Mouse (Mus musculus) ovary, postnatal 10 days (tissue): Measurements from ENCODE around the gene Bicra.
A peak's percentile ranks its signal among the peaks of the same experiment; 100 is the strongest.

Experiments
- DNase-seq: peaks from one replicate; pipeline ENCODE4 v3.0.0; 2022; ENCODE audit warnings: low spot score

The Bicra gene

GRCm38 (mm10) chr7:16048164-16048564 lies 443 bp upstream of the Bicra start:
- peak; percentile 95 for DNase-seq

GRCm38 (mm10) chr7:16046481-16047337 lies 1.0 kb downstream of the Bicra start:
- DNase-seq = peak; percentile 52

GRCm38 (mm10) chr7:16046101-16046480 lies 1.6 kb downstream of the Bicra start:
- no peak for DNase-seq

DNA sequence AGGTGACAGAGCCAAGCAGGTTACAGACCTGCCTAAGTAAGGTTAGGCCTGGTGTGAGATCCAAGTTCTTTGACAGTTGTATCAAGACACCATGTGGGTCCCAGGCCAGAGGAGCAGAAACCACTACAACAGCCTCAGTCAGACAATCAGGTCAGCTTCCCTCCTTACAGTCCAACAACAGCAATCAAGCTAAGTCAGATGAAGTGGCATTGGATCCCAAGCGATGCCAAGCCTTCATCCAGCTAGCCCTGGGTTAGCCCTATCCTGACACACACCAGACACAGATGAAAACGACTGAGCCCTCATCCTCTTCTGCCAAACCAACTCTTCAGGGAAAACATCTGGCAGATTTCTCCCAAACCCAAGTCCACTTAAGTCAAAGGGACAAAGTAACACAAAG lies 2.2 kb downstream of the Bicra start:
- DNase-seq = no peak

GRCm38 (mm10) chr7:16044531-16044930 lies 3.2 kb downstream of the Bicra start:
- DNase-seq = no peak

- DNase-seq = no peak
Measured at GRCm38 (mm10) chr7:16043861-16044435, 3.8 kb downstream of the Bicra start.

- no peak for DNase-seq
Measured at GRCm38 (mm10) chr7:16042850-16043775, 4.6 kb downstream of the Bicra start.

GRCm38 (mm10) chr7:16041208-16041607 lies 6.5 kb downstream of the Bicra start:
- DNase-seq = no peak

GRCm38 (mm10) chr7:16039363-16039762 lies 8.4 kb downstream of the Bicra start:
- no peak for DNase-seq

DNA sequence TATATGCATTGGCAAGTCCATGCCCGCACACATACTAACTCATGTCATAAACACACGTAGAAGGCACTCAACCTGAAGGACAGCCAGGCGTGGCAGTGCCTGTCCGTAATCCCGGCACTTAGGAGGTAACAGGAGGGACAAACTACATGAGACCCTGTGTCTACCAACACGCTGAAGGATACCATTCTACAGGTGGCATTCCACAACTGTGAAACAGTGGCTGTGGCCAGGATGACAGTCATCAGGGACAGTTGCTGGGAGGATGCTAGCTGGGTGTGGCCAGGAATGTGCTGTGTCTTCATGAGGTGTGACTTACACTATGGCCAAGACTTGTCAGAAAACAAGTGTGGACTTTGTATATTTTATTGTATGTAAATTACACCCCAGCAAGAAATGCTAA lies 10.7 kb downstream of the Bicra start:
- DNase-seq = no peak

DNA sequence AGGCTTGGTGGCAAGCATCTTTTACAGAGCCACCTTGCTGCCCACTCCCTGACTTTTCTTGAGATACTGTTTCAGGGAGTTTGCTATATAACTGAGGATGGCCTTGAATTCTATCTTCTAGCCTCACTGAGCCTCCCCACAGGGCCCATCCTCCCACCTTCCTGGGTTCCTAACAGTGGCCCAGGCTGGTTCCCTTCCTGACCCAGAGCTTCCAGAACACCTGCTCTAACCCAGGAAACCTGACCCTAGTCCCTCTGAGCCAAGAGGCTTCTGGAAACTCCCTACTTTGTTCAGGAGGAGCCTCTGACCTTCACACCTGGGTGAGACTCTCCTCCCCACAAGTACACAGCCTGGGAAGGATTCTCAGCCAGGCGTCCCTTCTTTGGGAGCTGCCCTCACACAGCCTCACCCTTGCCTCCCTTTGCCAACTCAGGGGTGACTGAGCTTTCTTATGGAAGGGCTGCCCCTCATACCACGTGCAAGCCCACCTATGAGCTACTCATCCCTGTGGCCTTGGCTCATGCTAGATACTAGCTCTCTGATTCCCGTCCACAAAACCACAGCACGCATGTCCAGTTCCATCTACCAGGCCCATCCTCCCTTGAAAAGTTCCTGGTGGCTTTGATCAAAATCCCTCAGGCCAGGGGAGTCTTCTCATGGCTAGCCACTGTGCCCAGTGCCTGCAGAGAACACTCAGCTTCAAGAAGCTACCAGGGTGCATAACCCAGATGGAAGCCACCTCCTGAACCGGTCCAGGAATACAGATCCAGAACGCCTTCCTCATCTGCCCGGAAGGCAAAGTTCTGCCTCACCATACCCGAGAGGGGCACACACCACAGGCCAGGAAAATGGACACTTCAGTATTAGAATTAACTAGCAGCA lies 13.9 kb downstream of the Bicra start:
- no peak for DNase-seq

GRCm38 (mm10) chr7:16033059-16033458 lies 14.7 kb downstream of the Bicra start:
- no peak for DNase-seq

GRCm38 (mm10) chr7:16031072-16031471 lies 16.6 kb downstream of the Bicra start:
- DNase-seq = no peak

GRCm38 (mm10) chr7:16028102-16028927 lies 19.4 kb downstream of the Bicra start:
- DNase-seq = no peak

- DNase-seq = no peak
Measured at GRCm38 (mm10) chr7:16024603-16025222, 23.0 kb downstream of the Bicra start.

DNA sequence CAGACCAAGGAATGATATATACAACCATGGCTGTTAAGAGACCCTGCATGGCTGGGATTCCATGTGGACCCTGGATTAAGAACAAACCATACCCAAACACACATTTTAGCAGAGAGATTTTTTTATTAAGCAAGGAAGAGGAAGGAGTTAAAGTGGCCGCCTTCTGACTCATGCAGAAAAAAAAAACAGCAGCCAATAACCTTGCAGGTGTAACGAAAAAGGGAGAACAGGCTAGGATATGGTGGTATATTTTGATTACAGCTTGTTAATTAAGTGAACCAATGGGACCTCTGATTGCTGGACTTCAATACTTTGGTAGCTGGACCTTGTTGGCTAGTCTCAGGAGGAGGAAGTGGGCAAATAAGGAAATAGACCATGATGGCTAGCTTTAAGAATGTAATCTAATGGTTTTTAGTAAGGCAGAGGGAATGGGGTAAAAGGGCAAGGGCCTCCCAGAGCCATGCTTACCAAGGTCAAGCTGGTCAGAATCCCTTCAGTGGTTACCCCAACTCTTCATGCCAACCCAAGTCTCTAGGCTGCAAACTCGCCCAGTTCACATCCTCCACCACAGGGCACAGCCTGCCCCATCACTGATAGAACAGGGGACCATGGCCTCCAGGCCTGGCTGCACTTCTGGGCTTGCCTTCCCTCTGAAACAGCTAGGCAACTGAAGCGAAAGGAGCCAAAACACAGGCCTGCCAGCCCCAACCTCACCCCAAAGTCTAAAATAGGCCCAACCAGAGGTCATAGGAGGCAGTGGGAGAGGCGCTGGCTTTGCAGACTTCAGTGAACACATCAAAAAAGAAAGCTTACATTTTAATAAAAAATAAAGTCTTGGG lies 28.2 kb downstream of the Bicra start:
- no peak for DNase-seq

DNA sequence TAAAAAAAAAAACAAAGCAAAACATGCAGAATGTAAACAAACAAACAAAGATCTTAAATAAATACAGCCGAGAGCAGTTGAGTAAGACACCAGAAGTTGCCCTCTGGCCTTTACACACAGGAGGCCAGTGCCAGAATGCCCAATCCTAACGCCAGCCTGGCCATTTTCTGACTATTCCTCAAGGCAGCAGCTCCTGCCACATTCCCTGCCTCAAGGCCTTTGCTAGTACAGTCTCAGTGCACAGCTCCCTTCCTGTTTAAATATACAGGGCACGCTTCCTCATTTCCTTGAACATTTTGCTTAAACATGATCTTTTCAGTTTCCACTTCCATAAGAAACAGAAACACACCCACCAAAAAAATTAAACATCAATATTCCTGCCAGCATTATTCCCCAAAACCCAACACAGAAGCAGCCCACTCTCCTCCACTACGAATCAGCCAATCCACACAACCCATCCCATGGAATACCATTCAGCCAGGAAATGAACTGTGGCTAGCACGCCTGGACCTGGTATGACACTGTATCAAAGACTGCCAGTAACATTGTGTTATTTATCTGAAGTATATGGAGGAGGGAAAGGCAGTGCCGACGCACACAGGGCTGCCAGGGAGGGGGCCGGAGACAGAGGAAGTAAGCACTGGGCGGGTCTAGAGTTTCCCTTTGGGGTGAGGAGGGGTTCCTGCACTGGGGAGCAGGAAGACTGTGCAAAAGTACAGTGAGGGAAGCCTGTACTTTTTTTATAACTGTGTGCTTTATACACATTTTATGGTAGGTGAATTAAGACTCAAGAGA lies 29.5 kb downstream of the Bicra start:
- DNase-seq = no peak

- no peak for DNase-seq
Measured at GRCm38 (mm10) chr7:16015384-16015783, 32.3 kb downstream of the Bicra start.
